Mouse (Mus musculus): ENCODE data around the gene Incenp.

DNA sequence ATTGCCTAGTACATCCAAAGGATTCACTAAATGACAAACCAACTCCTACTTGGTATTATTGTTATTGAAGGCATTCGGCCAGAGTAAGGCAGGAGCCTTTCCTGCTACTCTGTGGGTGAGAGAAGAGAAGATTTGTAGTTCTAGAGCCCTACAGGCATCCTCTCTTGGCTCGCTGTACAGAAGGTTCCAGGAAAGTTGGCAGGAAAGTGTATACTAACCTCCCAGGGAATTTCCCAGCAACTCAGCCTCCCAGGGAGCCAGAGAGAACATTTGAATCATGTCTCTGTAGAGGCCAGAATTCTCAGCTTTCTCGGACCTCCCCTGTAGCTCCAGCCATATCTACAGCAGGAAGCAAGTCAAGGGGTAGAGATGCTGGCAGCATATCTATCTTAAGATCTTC, 47.6 kb upstream of the Incenp start:
- TF ChIP-seq CTCF (conservative IDR thresholded peaks at IDR 0.05; ENCODE audit: insufficient read depth, insufficient read length, low read depth, low read length), result no peak
- TF ChIP-seq POLR2A (IDR thresholded peaks at IDR 0.05; ENCODE audit: low read depth, low read length), result no peak
